Mouse (Mus musculus) cerebellum, postnatal 14 days (tissue): Measurements from ENCODE around the gene Ifna7.
"Not testable (repeated sequence)": the region's sequence is repeated elsewhere in the genome, so short reads cannot be mapped to it uniquely, and the experiment has no call there.

Experiments
- DNase-seq, 2 experiments: peaks; one replicate each; pipeline ENCODE4 v3.0.0; 2021; ENCODE audit warnings: mixed read lengths in 2 of 2

Gene Ifna7

GRCm38 (mm10) chr4:88815928-88816327 lies at the start of gene Ifna7:
TSS of gene Ifna7 (plus strand) at chr4:88816228.
- DNase-seq, result no peak

GRCm38 (mm10) chr4:88773534-88773933 lies 42.5 kb upstream of the Ifna7 start, which contains the start of gene Gm13290:
TSS of gene Gm13290 (plus strand) at chr4:88773834.
- not testable (repeated sequence) for DNase-seq

DNA sequence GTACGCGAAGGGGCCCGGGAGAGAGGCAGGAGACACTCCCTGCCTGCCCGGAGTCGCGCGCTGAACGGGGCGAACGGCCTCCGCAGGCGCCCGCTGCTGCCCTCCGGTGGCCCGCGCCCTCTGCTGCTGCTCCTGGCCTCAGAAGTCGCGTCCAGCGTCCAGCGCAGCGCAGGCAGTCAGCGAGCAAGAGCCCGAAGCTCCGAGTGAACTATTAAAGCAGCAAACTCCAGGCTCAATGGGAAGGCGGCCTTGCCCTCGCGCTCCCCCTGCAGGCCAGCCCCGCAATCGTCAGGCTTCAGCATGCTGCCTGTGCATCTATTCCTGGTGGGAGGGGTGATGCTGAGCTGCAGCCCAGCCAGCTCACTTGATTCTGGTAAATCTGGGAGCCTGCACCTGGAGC lies 39.4 kb upstream of the Ifna7 start, which contains the start of gene Gm13289:
Gene Gm13289, plus strand, starts transcription at position 301 of the 400 bp plus-strand sequence.
- DNase-seq, result not testable (repeated sequence)

DNA sequence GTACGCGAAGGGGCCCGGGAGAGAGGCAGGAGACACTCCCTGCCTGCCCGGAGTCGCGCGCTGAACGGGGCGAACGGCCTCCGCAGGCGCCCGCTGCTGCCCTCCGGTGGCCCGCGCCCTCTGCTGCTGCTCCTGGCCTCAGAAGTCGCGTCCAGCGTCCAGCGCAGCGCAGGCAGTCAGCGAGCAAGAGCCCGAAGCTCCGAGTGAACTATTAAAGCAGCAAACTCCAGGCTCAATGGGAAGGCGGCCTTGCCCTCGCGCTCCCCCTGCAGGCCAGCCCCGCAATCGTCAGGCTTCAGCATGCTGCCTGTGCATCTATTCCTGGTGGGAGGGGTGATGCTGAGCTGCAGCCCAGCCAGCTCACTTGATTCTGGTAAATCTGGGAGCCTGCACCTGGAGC lies 36.5 kb upstream of the Ifna7 start, which contains the start of gene Gm13272:
Gene Gm13272, plus strand, starts transcription at position 301 of the 400 bp plus-strand sequence.
- not testable (repeated sequence) for DNase-seq

DNA sequence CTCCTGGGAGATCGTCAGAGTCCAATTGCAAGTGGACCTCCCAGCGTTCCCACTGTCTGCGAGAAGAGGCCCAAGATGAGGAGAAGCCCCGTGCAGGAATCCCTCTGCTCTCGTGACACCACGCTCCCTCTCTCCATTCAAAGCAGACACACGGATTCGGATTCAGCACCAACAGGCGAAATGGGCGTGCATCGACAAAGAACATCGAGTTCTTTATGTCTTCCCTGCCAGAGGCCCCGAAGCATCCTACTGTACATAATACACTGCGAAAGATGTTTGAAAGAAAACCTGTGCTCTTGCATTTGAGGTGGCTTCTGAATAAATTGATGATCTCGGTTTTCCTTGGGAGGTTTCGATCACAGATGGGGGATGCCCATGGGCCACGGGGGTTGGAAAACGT lies 35.7 kb upstream of the Ifna7 start:
- not testable (repeated sequence) for DNase-seq

DNA sequence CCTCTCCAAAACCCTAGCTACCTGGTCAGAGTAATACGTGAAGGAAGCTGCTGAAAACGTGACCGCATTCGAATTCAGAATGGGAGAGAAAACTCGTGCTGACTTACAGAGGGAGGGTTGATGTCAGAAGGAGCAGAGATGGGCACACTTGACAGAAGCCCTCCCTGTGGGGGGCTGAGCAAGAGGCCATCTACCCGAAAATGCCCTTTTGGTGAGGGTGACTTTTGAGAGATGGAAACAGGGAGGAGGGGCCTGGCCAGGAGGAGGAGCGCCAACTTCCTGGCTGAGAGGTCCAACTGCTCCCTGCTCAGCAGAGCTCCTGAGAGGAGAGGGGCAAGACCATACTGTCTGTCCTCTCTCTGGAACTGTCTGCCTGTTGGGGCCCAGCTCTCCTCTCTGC lies 34.2 kb upstream of the Ifna7 start, which contains the start of gene Ifnz:
Gene Ifnz, plus strand, starts transcription at position 301 of the 400 bp plus-strand sequence.
- not testable (repeated sequence) for DNase-seq

- not testable (repeated sequence) for DNase-seq
These were observed 33.7 kb upstream of the Ifna7 start for GRCm38 (mm10) chr4:88782335-88782734.

DNA sequence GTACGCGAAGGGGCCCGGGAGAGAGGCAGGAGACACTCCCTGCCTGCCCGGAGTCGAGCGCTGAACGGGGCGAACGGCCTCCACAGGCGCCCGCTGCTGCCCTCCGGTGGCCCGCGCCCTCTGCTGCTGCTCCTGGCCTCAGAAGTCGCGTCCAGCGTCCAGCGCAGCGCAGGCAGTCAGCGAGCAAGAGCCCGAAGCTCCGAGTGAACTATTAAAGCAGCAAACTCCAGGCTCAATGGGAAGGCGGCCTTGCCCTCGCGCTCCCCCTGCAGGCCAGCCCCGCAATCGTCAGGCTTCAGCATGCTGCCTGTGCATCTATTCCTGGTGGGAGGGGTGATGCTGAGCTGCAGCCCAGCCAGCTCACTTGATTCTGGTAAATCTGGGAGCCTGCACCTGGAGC lies 30.6 kb upstream of the Ifna7 start, which contains the start of gene Gm13276:
Gene Gm13276, plus strand, starts transcription at position 301 of the 400 bp plus-strand sequence.
- not testable (repeated sequence) for DNase-seq

DNA sequence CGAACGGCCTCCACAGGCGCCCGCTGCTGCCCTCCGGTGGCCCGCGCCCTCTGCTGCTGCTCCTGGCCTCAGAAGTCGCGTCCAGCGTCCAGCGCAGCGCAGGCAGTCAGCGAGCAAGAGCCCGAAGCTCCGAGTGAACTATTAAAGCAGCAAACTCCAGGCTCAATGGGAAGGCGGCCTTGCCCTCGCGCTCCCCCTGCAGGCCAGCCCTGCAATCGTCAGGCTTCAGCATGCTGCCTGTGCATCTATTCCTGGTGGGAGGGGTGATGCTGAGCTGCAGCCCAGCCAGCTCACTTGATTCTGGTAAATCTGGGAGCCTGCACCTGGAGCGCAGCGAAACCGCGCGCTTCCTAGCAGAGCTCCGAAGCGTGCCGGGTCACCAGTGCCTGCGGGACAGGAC lies 27.6 kb upstream of the Ifna7 start, which contains the start of gene Gm13277:
Gene Gm13277, plus strand, starts transcription at position 231 of the 400 bp plus-strand sequence.
- peak; percentile 76 for DNase-seq

GRCm38 (mm10) chr4:88791250-88791649 lies 24.8 kb upstream of the Ifna7 start, which contains the start of gene Gm13278:
TSS of gene Gm13278 (plus strand) at chr4:88791550.
- not testable (repeated sequence) for DNase-seq

GRCm38 (mm10) chr4:88793936-88794675 lies 21.9 kb upstream of the Ifna7 start, which contains the start of gene Gm13275:
TSS of gene Gm13275 (plus strand) at chr4:88794487.
- DNase-seq, result peak; percentile 42 to 61

DNA sequence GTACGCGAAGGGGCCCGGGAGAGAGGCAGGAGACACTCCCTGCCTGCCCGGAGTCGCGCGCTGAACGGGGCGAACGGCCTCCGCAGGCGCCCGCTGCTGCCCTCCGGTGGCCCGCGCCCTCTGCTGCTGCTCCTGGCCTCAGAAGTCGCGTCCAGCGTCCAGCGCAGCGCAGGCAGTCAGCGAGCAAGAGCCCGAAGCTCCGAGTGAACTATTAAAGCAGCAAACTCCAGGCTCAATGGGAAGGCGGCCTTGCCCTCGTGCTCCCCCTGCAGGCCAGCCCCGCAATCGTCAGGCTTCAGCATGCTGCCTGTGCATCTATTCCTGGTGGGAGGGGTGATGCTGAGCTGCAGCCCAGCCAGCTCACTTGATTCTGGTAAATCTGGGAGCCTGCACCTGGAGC lies 18.9 kb upstream of the Ifna7 start, which contains the start of gene Gm13279:
Gene Gm13279, plus strand, starts transcription at position 301 of the 400 bp plus-strand sequence.
- DNase-seq, result not testable (repeated sequence)

GRCm38 (mm10) chr4:88799365-88799764 lies 16.7 kb upstream of the Ifna7 start, which contains the start of gene Gm13285:
TSS of gene Gm13285 (plus strand) at chr4:88799665.
- DNase-seq, result not testable (repeated sequence)

DNA sequence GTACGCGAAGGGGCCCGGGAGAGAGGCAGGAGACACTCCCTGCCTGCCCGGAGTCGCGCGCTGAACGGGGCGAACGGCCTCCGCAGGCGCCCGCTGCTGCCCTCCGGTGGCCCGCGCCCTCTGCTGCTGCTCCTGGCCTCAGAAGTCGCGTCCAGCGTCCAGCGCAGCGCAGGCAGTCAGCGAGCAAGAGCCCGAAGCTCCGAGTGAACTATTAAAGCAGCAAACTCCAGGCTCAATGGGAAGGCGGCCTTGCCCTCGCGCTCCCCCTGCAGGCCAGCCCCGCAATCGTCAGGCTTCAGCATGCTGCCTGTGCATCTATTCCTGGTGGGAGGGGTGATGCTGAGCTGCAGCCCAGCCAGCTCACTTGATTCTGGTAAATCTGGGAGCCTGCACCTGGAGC lies 13.1 kb upstream of the Ifna7 start, which contains the start of gene Gm13287:
Gene Gm13287, plus strand, starts transcription at position 301 of the 400 bp plus-strand sequence.
- not testable (repeated sequence) for DNase-seq

- not testable (repeated sequence) for DNase-seq
These were observed 10.8 kb upstream of the Ifna7 start, which contains the start of gene Gm13288 for GRCm38 (mm10) chr4:88805231-88805630. TSS of gene Gm13288 (plus strand) at chr4:88805531.

- not testable (repeated sequence) for DNase-seq
These were observed 10.3 kb upstream of the Ifna7 start for GRCm38 (mm10) chr4:88805761-88806160.

GRCm38 (mm10) chr4:88819659-88820058 lies 3.6 kb downstream of the Ifna7 start, which contains the start of gene Ifna11:
TSS of gene Ifna11 (plus strand) at chr4:88819959.
- no peak for DNase-seq

GRCm38 (mm10) chr4:88822995-88823394 lies 7.0 kb downstream of the Ifna7 start:
- peak; percentile 15 to 33 for DNase-seq

DNA sequence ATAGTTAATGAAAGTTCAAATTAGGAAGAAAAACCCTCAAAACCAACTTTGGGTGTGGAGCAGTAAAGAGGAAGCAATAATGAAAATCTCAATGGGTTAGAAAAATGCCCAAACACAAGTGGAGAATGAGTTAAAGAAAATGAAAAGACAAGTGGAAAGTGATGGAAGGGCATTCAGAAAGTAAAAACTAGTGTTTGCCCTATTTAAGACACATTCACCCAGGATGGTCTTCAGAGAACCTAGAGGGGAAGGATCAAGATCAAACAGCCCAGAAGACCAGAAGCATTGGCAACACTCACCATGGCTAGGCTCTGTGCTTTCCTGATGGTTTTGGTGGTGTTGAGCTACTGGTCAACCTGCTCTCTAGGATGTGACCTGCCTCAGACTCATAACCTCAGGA lies 11.1 kb downstream of the Ifna7 start, which contains the start of gene Ifna6:
Gene Ifna6, plus strand, starts transcription at position 301 of the 400 bp plus-strand sequence.
- not testable (repeated sequence) for DNase-seq

GRCm38 (mm10) chr4:88830523-88830922 lies 14.5 kb downstream of the Ifna7 start:
- DNase-seq, result peak; percentile 20 to 32

- not testable (repeated sequence) for DNase-seq
These were observed 19.2 kb downstream of the Ifna7 start, which contains the start of gene Ifna5 for GRCm38 (mm10) chr4:88835225-88835624. TSS of gene Ifna5 (plus strand) at chr4:88835525.

- peak; percentile 5 to 14 for DNase-seq
These were observed 22.8 kb downstream of the Ifna7 start for GRCm38 (mm10) chr4:88838828-88839227.

GRCm38 (mm10) chr4:88840058-88840457 lies 24.0 kb downstream of the Ifna7 start:
- no peak for DNase-seq
